Mouse (Mus musculus) retina, adult 2 months (tissue): ENCODE measurements around the gene Gba.

Experiments
- DNase-seq: peaks from one replicate; pipeline ENCODE4 v3.0.0-alpha.2; 2012; ENCODE audit warnings: low read depth, low spot score

The Gba gene

GRCm38 (mm10) chr3:89238494-89238893, 35.8 kb downstream of the Gba start:
- DNase-seq, result no peak

DNA sequence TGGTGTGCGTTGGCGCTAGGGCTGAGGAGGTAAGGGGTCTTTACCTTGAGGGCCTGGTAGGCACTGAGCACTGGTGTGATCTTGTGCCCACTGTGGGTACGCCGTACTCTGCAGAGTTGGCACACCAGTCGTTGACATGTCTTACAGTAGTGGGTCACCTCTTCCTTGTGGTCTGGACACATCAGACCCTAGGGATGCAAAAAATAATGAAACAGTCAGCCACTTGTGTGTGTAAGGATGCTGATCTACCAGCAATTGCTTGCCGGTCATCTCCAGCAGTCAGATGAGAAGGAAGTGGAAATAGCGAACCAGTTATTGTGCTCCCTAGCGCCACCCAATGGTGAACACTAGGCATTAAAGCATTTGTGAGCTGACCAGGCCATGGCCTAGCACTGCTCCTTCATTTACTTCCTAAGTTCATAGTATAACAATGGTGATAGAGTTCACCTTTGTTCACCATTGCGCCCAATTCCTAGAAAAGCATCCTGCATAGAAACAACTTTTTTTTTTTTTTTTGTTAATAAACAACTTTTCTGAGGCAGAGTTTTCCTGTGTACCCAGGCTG, 39.7 kb downstream of the Gba start:
- no peak for DNase-seq

GRCm38 (mm10) chr3:89243609-89244008, 40.9 kb downstream of the Gba start:
- DNase-seq, result no peak

- DNase-seq, result no peak
Observed at GRCm38 (mm10) chr3:89244158-89244981, 41.6 kb downstream of the Gba start.

- no peak for DNase-seq
Observed at GRCm38 (mm10) chr3:89244982-89245687, 42.4 kb downstream of the Gba start.

- DNase-seq, result no peak
Observed at GRCm38 (mm10) chr3:89245688-89246171, 43.0 kb downstream of the Gba start, which contains the start of gene Krtcap2. Gene Krtcap2, plus strand, starts transcription at chr3:89245966.

DNA sequence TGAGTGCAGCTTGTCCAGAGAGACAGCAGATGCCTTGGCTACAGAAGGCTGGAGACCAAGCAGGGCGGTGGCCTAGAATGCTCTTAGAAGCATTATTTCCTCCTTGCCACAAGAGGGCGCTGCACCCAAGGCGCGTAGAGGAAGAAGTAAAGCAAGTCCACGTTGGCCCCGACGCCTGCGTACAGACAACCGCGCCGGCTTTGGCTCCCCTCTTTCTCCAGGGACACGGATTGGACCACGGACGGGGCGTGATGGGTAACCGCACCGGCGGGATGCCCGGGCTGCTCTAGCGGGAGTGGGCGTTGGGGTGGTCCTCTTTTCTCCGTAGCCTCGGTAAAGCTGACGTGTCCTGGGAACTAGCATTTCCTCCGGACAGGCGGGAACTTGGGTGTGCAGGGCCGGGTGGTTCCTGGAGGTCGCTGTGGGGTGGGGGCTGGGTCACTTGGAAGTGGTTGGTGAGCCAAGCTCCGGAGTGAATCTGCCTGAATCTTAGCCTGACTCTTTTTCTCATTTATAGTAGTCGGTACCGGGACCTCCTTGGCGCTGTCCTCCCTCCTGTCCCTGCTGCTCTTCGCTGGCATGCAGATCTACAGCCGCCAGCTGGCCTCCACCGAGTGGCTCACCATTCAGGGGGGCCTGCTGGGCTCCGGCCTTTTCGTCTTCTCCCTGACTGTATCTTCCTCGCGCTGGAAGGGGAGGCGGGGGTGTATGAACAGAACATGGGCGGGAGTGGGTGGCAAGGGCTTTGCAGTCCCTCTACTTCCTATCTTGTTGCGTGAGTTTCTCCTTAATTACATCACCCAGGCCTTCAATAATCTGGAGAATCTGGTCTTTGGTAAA, 43.8 kb downstream of the Gba start, which contains the start of gene Trim46:
TSS of gene Trim46 (minus strand) at position 49 of the 840 bp plus-strand sequence.
- peak; percentile 77 for DNase-seq

DNA sequence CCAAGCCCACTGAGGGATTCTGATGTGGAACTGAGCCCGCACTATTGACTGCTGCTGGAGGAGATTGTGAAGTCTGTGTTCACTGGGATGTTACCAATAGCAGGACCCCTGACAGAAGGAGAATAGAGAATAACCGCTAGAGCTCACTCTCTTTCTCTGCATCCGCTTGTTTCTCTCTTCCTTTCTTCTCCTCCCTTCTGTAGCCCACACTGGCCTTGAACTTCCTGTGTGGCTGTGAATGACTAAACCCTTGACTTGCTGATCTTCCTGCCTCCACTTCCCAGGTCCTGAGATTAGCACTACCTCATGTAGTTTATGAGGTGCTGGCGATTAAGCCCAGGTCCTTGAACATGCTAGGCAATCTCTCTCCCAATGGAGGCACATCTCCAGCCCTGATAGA, 44.7 kb downstream of the Gba start:
- no peak for DNase-seq

DNA sequence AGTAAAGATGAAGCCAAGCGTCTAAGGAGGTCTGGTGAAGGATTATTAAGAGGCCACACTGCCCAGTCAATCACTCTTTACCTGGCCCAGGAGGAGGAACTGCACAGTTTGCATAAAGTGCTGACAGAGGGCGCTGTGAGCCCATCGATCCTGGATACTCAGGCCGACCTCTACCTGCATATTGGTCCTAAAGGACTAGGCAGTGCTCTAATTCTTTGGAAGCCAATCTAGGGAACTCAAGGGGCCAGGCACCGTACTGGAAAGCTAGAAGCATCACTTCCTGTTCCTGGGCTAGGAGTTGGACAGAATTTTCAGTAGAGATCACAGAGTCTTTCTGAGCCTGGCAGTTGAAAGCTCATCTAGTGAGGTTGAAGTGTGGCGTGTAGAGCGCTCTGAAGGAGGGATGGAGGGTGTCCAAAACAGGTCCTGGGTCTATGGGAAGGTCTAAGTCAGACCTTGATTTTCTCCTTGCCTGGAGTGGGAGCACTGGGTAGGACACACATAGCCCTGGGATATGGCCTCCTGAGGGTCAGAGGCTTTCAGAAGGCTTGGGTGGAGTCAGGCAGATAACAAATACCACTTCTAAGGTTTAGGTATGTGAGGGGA, 47.8 kb downstream of the Gba start:
- DNase-seq, result no peak

DNA sequence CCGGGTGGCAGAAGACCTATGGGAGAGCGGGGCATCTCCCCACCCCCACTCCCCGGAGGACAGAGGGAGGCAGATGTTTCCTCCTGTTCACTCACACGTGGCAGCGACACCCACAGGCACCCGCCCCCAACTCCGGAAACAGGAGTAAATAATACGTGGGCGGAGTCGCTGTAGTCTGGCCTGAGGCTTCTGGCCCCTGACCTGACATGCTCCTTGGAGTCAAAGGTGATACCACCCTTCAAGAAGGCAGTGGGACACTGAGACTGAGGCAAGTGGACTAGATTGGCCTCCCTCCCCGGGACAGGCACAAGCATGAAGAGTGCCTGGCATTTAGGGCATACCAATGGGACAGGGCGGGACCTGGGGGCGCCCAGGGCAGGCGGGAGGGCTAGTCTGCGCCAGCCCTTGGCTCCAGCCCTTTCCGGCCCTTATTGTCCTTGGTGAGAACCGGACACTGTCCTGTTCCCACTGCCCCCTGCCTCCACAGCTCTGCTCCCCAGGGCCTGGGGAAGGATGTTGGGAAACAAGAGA, 48.7 kb downstream of the Gba start:
- no peak for DNase-seq

DNA sequence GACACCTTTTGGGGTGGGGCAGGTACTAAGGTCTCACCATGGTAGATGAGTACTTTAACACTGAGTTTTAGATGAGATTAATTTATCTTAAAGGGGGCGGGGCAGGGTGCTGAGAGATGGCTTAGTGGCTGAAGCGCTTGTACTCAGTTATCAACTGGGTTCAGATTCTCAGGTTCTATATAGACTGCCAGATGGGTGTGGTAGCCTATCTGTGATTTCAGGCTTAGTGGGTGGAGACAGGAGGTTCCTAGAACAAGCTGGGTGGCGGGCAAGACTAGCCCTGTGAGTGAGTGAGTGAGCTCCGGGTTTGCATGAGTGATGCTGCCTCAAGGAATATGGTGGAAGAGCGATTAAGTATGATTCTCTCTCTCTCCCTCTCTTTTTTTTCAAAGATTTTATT, 52.3 kb downstream of the Gba start:
- no peak for DNase-seq

DNA sequence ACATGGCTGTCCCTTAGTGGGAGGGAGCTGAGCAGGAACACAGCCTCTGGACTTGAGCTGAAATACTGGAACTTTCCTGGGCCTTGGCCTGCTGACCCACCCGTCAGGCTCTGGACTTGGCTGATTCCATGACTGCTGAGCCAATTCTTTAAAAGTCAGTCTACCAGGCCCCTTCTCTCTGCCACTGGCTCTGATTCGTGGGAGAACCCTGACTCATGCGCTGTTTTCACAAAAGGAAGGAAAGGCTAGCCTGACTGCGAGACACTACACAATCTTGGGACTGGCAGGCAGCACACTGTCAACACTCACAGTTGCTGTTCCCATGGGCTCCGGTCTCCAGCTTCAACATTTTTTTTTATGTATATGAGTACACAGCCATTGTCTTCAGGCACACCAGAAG, 53.4 kb downstream of the Gba start:
- DNase-seq, result no peak
